Mouse (Mus musculus) lung, postnatal 0 days (tissue): ENCODE data around the gene Tnn. TPM values are rescaled to one million over a fixed set of nuclear protein-coding genes. Genes with fewer than 3 reads are reported as not detected.

ENCODE experiments used
- ATAC-seq: fragments of 200-750 bp; cut with Nextera tagmentation; 2 replicates; pipeline ENCODE4 v1.8.0; 2017; ENCODE audit warnings: moderate library complexity
- DNase-seq: peaks from one replicate; pipeline ENCODE4 v3.0.0-alpha.2; 2016; ENCODE audit warnings: low spot score
- H3K27ac ChIP-seq: fragments of 300-500 bp; sonication (generic); 2 replicates; pipeline ENCODE4 v1.5.1; 2014; ENCODE audit warnings: antibody characterized with exemption, mild to moderate bottlenecking, low read length, mixed read lengths
- H3K27me3 ChIP-seq: fragments of 300-500 bp; sonication (generic); replicated peaks from 2 replicates; pipeline ENCODE4 v1.6.1; 2014; ENCODE audit warnings: low read length, mixed read lengths; ENCODE audit not compliant: insufficient read depth
- H3K36me3 ChIP-seq: fragments of 300-500 bp; sonication (generic); 2 replicates; pipeline ENCODE4 v1.6.1; 2014; ENCODE audit warnings: low read length, mixed read lengths; ENCODE audit not compliant: insufficient read depth
- H3K4me1 ChIP-seq: fragments of 300-500 bp; sonication (generic); 2 replicates; pipeline ENCODE4 v1.6.1; 2014; ENCODE audit warnings: antibody characterized with exemption, low read depth, low read length, mixed read lengths; ENCODE audit not compliant: insufficient read depth
- H3K4me2 ChIP-seq: fragments of 300-500 bp; sonication (generic); replicated peaks from 2 replicates; pipeline ENCODE4 v1.6.1; 2014; ENCODE audit warnings: low read depth, mild to moderate bottlenecking, low read length, moderate library complexity, mixed read lengths
- H3K4me3 ChIP-seq: fragments of 300-500 bp; sonication (generic); 2 replicates; pipeline ENCODE4 v1.5.1; 2014; ENCODE audit warnings: low read depth, low read length
- H3K9ac ChIP-seq: fragments of 300-500 bp; sonication (generic); replicated peaks from 2 replicates; pipeline ENCODE4 v1.6.1; 2014; ENCODE audit warnings: low read depth, mild to moderate bottlenecking
- H3K9me3 ChIP-seq: fragments of 300-500 bp; sonication (generic); 2 replicates; pipeline ENCODE4 v1.6.1; 2016; ENCODE audit warnings: low read length, mixed read lengths
- CTCF ChIP-seq: IDR thresholded peaks from 2 replicates; pipeline ENCODE4 v1.5.1; 2016; ENCODE audit warnings: antibody characterized with exemption, mild to moderate bottlenecking
- EP300 ChIP-seq: IDR thresholded peaks from 2 replicates; pipeline ENCODE4 v1.6.1; 2016; ENCODE audit warnings: antibody characterized with exemption, mild to moderate bottlenecking, control low read depth
- WGBS: fragments of 180-500 bp; shearing (Covaris S2); extraction: QIAGEN DNeasy Blood & Tissue Kit; methylation state at CpG from one replicate; pipeline ENCODE4 v1.1.7; 2014; 5-methylcytosine and 5-hydroxymethylcytosine counted together
- polyA plus RNA-seq: library from polyadenylated mRNA; unstranded; fragments of >200 nt; fragmentation: Nextera tagmentation; extraction: Ambion mirVana; gene quantifications from 2 replicates; pipeline ENCODE4 v1.2.1, GENCODE M21; 2015

Gene Tnn
- polyA plus RNA-seq, 1 experiment from 2014 or later = 1.6 TPM

GRCm38 (mm10) chr1:160054366-160055078 is 98.9 kb downstream of the Tnn start:
- Histone ChIP-seq H3K36me3 (no peaks in the 10 kb centered on the region), H3K4me3 (no peak overlapping the region), H3K9ac (no peak overlapping the region), H3K27ac (peak overlapping the region; percentile 78), H3K9me3 (no peaks in the 10 kb centered on the region), H3K4me1 (peaks cover 16% of the 10 kb centered on the region; the same call in 1 of the 2 replicates), H3K4me2 (no peak overlapping the region), H3K27me3 (no peaks in the 10 kb centered on the region)
- WGBS = 35% methylated on average over 5 of the region's 5 CpGs
- DNase-seq = no peak
- no peak for ATAC-seq
- TF ChIP-seq CTCF (no peak), EP300 (no peak)

GRCm38 (mm10) chr1:160053510-160054305 is 99.7 kb downstream of the Tnn start:
- Histone ChIP-seq H3K9ac (0 out of 2 replicates have a peak overlapping the region, but pooled peaks have one; percentile 5), H3K36me3 (no peaks in the 10 kb centered on the region), H3K4me2 (0 out of 2 replicates have a peak overlapping the region, but pooled peaks have one; percentile 4), H3K9me3 (no peaks in the 10 kb centered on the region), H3K4me3 (no peak overlapping the region), H3K27me3 (no peaks in the 10 kb centered on the region), H3K27ac (peak overlapping the region; percentile 78), H3K4me1 (peaks cover 18% of the 10 kb centered on the region; the same call in 1 of the 2 replicates)
- 36% methylated on average over 5 of the region's 5 CpGs for WGBS
- DNase-seq (peak; percentile 79), ATAC-seq (peak; percentile 65)
- TF ChIP-seq EP300 = peak; percentile 74
- TF ChIP-seq CTCF = no peak

- 90% methylated on average over 2 of the region's 2 CpGs for WGBS
- H3K4me2 ChIP-seq = no peak overlapping the region
- H3K9me3 ChIP-seq = no peaks in the 10 kb centered on the region
- ATAC-seq (no peak), DNase-seq (peak; percentile 36)
- no peaks in the 10 kb centered on the region for H3K36me3 ChIP-seq
- H3K27me3 ChIP-seq = no peaks in the 10 kb centered on the region
- no peak overlapping the region for H3K4me3 ChIP-seq
- H3K9ac ChIP-seq = no peak overlapping the region
- no peak overlapping the region for H3K27ac ChIP-seq
- peaks cover 27% of the 10 kb centered on the region; the same call in 1 of the 2 replicates for H3K4me1 ChIP-seq
- TF ChIP-seq EP300 (no peak), CTCF (no peak)
Observed at GRCm38 (mm10) chr1:160052556-160053315, 100.6 kb downstream of the Tnn start.

GRCm38 (mm10) chr1:160050898-160051297 is 102.5 kb downstream of the Tnn start:
- TF ChIP-seq EP300 (no peak), CTCF (no peak)
- Histone ChIP-seq H3K4me3 (no peak overlapping the region), H3K27me3 (no peaks in the 10 kb centered on the region), H3K4me2 (no peak overlapping the region), H3K9me3 (no peaks in the 10 kb centered on the region), H3K36me3 (no peaks in the 10 kb centered on the region), H3K27ac (no peak overlapping the region; the same call in 1 of the 2 replicates), H3K9ac (no peak overlapping the region), H3K4me1 (peaks cover 42% of the 10 kb centered on the region; the same call in 1 of the 2 replicates)
- ATAC-seq = no peak
- no peak for DNase-seq
- 86% methylated on average over 6 of the region's 6 CpGs for WGBS

- DNase-seq = peak; percentile 64
- peak; percentile 3; the same call in 1 of the 2 replicates for ATAC-seq
- Histone ChIP-seq H3K36me3 (no peaks in the 10 kb centered on the region), H3K4me2 (no peak overlapping the region), H3K9me3 (no peaks in the 10 kb centered on the region), H3K27ac (no peak overlapping the region), H3K27me3 (no peaks in the 10 kb centered on the region), H3K4me3 (no peak overlapping the region), H3K4me1 (peaks cover 44% of the 10 kb centered on the region; the same call in 1 of the 2 replicates), H3K9ac (no peak overlapping the region)
- no peak for TF ChIP-seq CTCF
- TF ChIP-seq EP300 = peak; percentile 42; the same call in 1 of the 2 replicates
- 33% methylated on average over 5 of the region's 5 CpGs for WGBS
Observed at GRCm38 (mm10) chr1:160049131-160049880, 104.1 kb downstream of the Tnn start.
